Mouse (Mus musculus) cortical plate, adult 2 months (tissue): ENCODE data around the gene Arhgdia.

Source experiments
- CTCF ChIP-seq: fragments of 200-500 bp; IDR thresholded peaks from 2 replicates; pipeline ENCODE4 v1.5.1; 2011; ENCODE audit warnings: mild to moderate bottlenecking, control low read depth, low read length; ENCODE audit not compliant: insufficient read depth; ENCODE audit errors: extremely low read depth
- POLR2A ChIP-seq: fragments of 200-500 bp; IDR thresholded peaks from 2 replicates; pipeline ENCODE4 v1.6.1; 2011; ENCODE audit warnings: mild to moderate bottlenecking, low read length, control low read depth; ENCODE audit not compliant: insufficient read depth; ENCODE audit errors: extremely low read depth

DNA sequence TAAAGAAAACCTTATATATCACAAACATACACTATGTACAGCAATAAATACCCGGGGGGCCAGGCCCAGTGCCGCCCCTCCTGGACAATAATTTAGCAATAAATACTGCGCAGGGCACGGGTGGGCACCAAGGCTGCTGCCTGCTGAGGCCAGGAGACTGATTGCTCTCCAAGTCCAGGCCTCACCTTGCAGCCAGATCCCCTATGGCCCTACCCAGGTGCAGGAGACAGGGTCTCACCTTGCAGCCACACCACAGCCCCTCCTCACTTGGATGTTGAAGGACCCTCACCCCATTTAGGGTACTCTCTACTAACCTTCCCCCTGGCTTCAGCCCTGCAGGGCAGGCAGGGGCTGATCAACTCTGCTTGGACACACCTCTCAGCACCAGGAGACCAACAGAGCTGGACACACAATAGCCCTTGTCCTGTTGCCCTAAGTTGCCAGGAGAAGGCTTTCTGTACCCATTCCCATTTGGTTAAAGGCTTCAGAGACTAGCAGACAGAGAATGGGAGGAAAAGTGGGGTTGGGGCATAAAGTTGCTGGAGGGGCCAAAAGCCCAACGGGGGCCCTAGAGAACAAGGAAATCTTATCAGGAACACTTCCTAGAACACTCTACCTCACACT lies 43.8 kb upstream of the Arhgdia start, which contains the start of gene Sirt7:
- TF ChIP-seq CTCF (no peak), POLR2A (no peak)
